Mouse (Mus musculus) Patski (cell line): ENCODE data around the gene Gpc6. TPM values are rescaled to one million over a fixed set of nuclear protein-coding genes. Genes with fewer than 3 reads are reported as not detected.

Experiments
- ATAC-seq: fragments of 100-300 bp; one replicate; pipeline ENCODE4 v1.8.0; 2021
- CTCF ChIA-PET: fragments of 350-600 bp; sonication (Branson Sonifier 250); formaldehyde crosslinking; loops from one replicate; lab custom pipeline; 2022; ENCODE audit warnings: inconsistent platforms; lab: Charles Lee
- POLR2A ChIA-PET: fragments of 350-600 bp; sonication (Branson Sonifier 250); formaldehyde crosslinking; loops from one replicate; lab custom pipeline; 2022; ENCODE audit warnings: antibody characterized with exemption, inconsistent platforms; lab: Charles Lee
- DNase-seq: peaks from one replicate; pipeline ENCODE4 v3.0.0-alpha.2; 2011; ENCODE audit warnings: low read depth, low spot score
- H3K27me3 ChIP-seq: fragments of 371-371 bp; one replicate; pipeline ENCODE4 v1.5.1; 2021
- CTCF ChIP-seq: fragments of 100-300 bp; IDR thresholded peaks from one replicate; pipeline ENCODE4 v1.5.1; 2021
- in situ Hi-C: fragments of 300-500 bp; cut with MboI; formaldehyde crosslinking; loops from 3 replicates; pipeline ENCODE4 v1.11.1; 2018; ENCODE audit warnings: low pct_unique_long_range_greater_than_20kb, mixed read lengths
- polyA plus RNA-seq: library from polyadenylated mRNA; unstranded; gene quantifications from one replicate; pipeline ENCODE4 v1.2.3, GENCODE M21; 2021

Gpc6 gene
- polyA plus RNA-seq, 1 experiment from 2014 or later, result 56.6 TPM

DNA sequence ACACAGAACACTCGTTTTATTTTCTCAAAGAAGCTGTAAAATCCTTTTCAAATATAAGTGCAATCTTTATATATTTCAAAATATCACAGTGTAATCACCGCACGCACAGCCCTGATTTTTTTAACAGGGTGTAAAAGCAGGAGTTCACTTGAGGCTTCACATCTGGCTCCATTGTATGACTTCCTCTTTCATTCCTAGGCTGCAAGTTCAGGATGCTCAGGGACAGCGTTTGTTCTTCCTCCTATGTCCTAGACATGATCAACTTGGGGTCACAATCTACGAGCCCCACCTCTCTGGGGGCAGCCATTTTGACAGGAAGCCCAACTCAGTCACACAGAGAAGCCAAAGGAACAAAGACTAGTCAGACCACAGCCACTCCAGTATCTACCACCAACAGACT lies 1094.2 kb downstream of the Gpc6 start:
- ChIA-PET CTCF (no interaction called here), POLR2A (no interaction called here)
- no peak for TF ChIP-seq CTCF
- DNase-seq (no peak), ATAC-seq (no peak)
- in situ Hi-C loops, result loop anchor here (25.0 kb wide), 1 partner anchor 568 kb away; no protein-coding TSS in a partner anchor
- H3K27me3 ChIP-seq, result peaks cover 25% of the 10 kb centered on the region

DNA sequence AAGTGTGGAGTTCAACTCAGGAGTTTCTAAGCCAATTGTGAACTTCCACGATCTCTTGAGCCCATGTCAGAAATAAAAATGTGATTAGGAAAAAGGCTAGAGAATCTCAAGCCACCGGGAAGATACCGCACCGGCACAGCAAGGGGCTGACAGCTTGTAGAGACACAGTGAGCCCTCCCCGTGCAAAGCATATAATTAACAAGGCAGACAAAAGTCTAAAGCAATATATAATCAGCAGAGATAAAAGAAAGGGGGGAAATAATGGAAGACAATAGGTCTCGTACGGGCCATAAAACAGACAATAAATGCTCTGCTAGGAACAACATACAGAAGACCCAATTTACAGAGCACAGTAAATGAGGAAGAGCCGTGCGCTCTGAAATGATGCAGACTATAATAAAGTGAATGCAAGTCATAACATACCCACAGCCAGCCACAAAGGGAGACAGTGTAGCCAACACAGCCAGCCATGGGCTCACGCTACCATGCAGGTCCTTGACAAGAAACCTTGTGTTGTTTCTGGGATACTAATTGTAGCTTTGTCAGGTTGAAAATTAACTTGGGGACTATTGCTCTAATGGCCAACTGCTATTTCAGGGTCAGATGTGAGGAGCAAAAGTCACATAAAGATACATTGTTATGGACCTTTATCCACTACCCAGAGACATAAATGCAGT lies 1096.9 kb downstream of the Gpc6 start:
- ATAC-seq, result no peak
- CTCF ChIA-PET, result interaction anchor here (1.6 kb wide), 1 partner anchor 10 kb away, joined by 4 read pairs; no protein-coding TSS in a partner anchor
- in situ Hi-C loops, result loop anchor here (25.0 kb wide), 1 partner anchor 565 kb away; no protein-coding TSS in a partner anchor
- no peak for TF ChIP-seq CTCF
- POLR2A ChIA-PET, result no interaction called here
- peaks cover 13% of the 10 kb centered on the region for H3K27me3 ChIP-seq
- DNase-seq, result no peak
